Mouse (Mus musculus) midbrain, postnatal 0 days (tissue): Measurements from ENCODE around the gene Gcnt2. TPM values are rescaled to one million over a fixed set of nuclear protein-coding genes. Genes with fewer than 3 reads are reported as not detected.

ENCODE experiments used
- ATAC-seq: fragments of 200-750 bp; cut with Nextera tagmentation; 2 replicates; pipeline ENCODE4 v1.8.0; 2017; ENCODE audit warnings: moderate number of reproducible peaks, mild to moderate bottlenecking, moderate TSS enrichment, moderate library complexity; ENCODE audit not compliant: low FRiP score
- DNase-seq: peaks from one replicate; pipeline ENCODE4 v3.0.0-alpha.2; 2015; ENCODE audit warnings: low spot score
- H3K27ac ChIP-seq: fragments of 300-500 bp; sonication (generic); 2 replicates; pipeline ENCODE4 v1.5.1; 2014; ENCODE audit warnings: low read depth, mild to moderate bottlenecking, low read length, mixed read lengths
- H3K27me3 ChIP-seq: fragments of 300-500 bp; sonication (generic); 2 replicates; pipeline ENCODE4 v1.6.1; 2014; ENCODE audit warnings: low read length, control low read depth, mixed read lengths; ENCODE audit not compliant: insufficient read depth
- H3K36me3 ChIP-seq: fragments of 300-500 bp; sonication (generic); 2 replicates; pipeline ENCODE4 v1.6.1; 2014; ENCODE audit warnings: low read length, control low read depth, mixed read lengths; ENCODE audit not compliant: insufficient read depth
- H3K4me1 ChIP-seq: fragments of 300-500 bp; sonication (generic); 2 replicates; pipeline ENCODE4 v1.6.1; 2014; ENCODE audit warnings: mild to moderate bottlenecking, control low read depth, antibody characterized with exemption, low read length, mixed read lengths; ENCODE audit not compliant: insufficient read depth
- H3K4me2 ChIP-seq: fragments of 300-500 bp; sonication (generic); 2 replicates; pipeline ENCODE4 v1.6.1; 2014; ENCODE audit warnings: low read depth, mild to moderate bottlenecking, low read length, mixed read lengths; ENCODE audit not compliant: poor library complexity, severe bottlenecking
- H3K4me3 ChIP-seq: fragments of 300-500 bp; sonication (generic); 2 replicates; pipeline ENCODE4 v1.5.1; 2014; ENCODE audit warnings: low read depth, mild to moderate bottlenecking, low read length, moderate library complexity
- H3K9ac ChIP-seq: fragments of 300-500 bp; sonication (generic); replicated peaks from 2 replicates; pipeline ENCODE4 v1.6.1; 2014; ENCODE audit warnings: mild to moderate bottlenecking, low read length, moderate library complexity, mixed read lengths; ENCODE audit not compliant: poor library complexity, severe bottlenecking
- H3K9me3 ChIP-seq: fragments of 300-500 bp; sonication (generic); 2 replicates; pipeline ENCODE4 v1.6.1; 2016; ENCODE audit warnings: low read length, control low read depth
- CTCF ChIP-seq: IDR thresholded peaks from 2 replicates; pipeline ENCODE4 v1.5.1; 2016; ENCODE audit warnings: antibody characterized with exemption, mild to moderate bottlenecking
- WGBS: fragments of 180-500 bp; shearing (Covaris S2); extraction: QIAGEN DNeasy Blood & Tissue Kit; methylation state at CpG from one replicate; pipeline ENCODE4 v1.1.7; 2014; 5-methylcytosine and 5-hydroxymethylcytosine counted together
- polyA plus RNA-seq: library from polyadenylated mRNA; unstranded; fragments of >200 nt; fragmentation: Nextera tagmentation; extraction: Ambion mirVana; gene quantifications from 2 replicates; pipeline ENCODE4 v1.2.1, GENCODE M21; 2015
- total RNA-seq: library from RNA; depleted of rRNA; stranded (reverse); fragments of >200 nt; gene quantifications from 2 replicates; pipeline ENCODE4 v1.2.3, GENCODE M21; 2014

Gene Gcnt2
- total and polyA plus RNA-seq, 2 experiments from 2014 or later, result 2.4 to 10.2 TPM

DNA sequence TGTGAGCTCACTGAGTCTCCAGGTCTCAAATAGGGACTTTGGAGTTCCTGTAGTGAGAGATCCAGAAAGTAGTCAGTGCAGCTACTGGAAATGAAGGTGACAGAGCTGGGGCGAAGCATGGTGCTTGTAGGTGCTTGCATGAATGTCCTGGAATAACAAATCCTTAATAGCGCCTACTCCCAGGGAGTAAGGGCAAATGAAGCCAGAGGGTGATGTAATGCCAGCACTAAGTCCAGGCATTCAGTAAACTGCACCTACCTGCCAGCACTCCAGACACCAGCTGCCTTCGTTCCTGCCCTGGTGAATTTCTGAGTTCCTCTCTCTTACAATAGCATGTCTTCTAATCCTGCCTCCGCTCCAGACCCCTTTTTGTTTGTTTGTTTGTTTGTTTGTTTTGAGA is 39.1 kb downstream of the Gcnt2 start:
- Histone ChIP-seq H3K4me1 (no peaks in the 10 kb centered on the region), H3K9me3 (no peaks in the 10 kb centered on the region), H3K36me3 (no peaks in the 10 kb centered on the region), H3K4me3 (no peak overlapping the region), H3K9ac (no peak overlapping the region), H3K27me3 (no peaks in the 10 kb centered on the region), H3K4me2 (no peak overlapping the region), H3K27ac (no peak overlapping the region)
- 92% methylated on average over 4 of the region's 4 CpGs for WGBS
- no peak for TF ChIP-seq CTCF
- DNase-seq (no peak), ATAC-seq (no peak)

DNA sequence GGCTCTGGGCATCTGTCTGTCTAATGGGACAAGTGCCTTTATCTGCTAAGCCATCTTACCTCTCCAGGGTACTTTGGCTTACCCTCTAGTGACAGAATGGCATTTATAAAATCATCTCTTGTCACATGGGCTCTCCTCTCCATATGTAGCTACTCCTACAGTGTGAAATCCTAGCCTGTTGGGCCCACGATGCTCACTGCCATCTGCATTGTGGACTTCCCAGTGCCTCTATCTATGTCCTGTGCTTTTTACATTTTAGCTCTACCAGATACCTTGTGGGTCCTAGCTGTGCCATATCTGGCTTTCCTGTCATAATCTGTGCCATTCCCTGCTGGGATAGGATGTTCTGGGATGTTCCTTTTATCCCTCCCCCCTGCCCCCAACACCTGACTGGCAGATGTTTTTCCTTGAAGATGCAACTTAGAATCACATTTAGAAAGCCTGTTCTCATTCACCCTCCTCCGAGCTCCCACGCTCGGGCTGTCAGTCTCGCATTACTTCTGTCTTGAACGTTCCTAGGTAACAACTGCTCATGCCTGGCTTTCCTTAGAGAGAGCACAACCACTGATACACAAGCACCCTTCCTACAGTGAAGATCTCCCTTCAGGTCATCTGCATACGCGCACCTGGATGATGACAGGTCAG is 39.9 kb downstream of the Gcnt2 start:
- Histone ChIP-seq H3K27ac (no peak overlapping the region), H3K4me1 (no peaks in the 10 kb centered on the region), H3K9ac (no peak overlapping the region), H3K36me3 (no peaks in the 10 kb centered on the region), H3K4me3 (no peak overlapping the region), H3K9me3 (no peaks in the 10 kb centered on the region), H3K27me3 (no peaks in the 10 kb centered on the region), H3K4me2 (no peak overlapping the region)
- DNase-seq (no peak), ATAC-seq (no peak)
- 85% methylated on average over 8 of the region's 8 CpGs for WGBS
- TF ChIP-seq CTCF, result no peak

DNA sequence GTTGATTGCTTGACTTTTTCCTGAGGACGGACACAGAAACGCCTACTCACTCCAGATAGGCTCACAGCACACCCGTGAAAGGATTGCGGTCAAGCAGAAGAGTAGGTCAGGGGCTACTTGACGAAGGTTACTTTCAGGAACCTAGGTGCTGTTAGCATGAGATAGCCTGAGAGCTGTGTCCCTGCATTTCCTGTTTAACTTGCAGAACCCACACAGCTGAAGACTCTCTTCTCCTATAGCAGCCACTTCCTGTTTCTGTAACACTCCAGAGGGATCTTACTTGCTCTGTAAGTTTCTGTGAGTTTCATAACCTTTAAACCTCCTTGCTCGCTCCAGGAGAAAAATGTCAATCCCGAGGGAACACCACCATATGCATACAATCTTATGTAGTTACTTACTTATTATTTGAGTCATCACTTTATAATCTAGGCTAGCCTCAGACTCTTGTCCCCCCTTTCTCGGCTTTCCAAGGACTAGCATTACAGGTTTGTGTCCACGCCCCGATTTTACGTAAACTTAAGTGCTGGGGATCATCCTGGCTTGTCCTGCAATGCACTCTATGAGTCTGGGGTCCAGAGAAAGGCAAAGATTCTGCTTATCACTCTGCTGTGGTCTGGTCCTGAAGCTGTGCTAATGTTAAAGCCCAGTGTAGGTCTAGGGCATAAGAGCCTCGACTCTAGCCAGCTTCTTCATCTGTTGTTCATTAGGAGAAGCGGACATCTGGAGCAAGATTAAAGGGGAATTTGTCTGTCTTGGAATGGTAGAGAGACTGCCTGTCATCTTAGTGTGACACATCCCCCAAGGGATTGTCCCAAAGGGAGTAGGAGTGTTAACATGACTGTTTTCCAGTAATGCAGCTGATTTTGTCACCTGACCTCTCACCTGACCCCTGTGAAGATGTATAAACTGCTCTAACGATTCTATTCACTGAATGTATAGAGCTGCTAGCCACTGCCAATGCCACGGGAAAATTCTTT is 40.7 kb downstream of the Gcnt2 start:
- Histone ChIP-seq H3K4me1 (no peaks in the 10 kb centered on the region), H3K9ac (no peak overlapping the region), H3K4me3 (no peak overlapping the region), H3K4me2 (no peak overlapping the region), H3K27me3 (no peaks in the 10 kb centered on the region), H3K36me3 (no peaks in the 10 kb centered on the region), H3K9me3 (no peaks in the 10 kb centered on the region), H3K27ac (no peak overlapping the region)
- 82% methylated on average over 15 of the region's 15 CpGs for WGBS
- ATAC-seq (no peak), DNase-seq (no peak)
- TF ChIP-seq CTCF, result no peak

DNA sequence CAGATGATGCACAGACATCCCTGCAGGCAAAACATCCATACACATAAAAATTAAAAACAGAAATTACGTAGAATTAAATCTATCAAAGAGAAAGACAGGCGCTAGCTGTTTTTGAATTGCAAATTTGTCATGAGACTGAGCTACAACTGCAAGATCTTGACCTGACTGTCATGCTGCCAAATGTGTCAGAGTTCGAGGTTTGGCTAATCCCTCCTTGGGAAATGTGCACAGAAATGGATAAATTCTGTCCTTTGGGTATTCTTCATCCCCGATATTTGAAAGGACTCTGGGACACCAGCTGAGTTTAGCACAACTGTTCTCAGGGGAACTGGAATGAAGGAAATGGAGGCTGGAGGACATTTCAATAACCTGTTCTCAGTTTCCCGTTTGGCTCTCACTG is 41.7 kb downstream of the Gcnt2 start:
- no peaks in the 10 kb centered on the region for H3K27me3 ChIP-seq
- no peak for TF ChIP-seq CTCF
- no peak overlapping the region for H3K9ac ChIP-seq
- no peak overlapping the region for H3K4me2 ChIP-seq
- no peaks in the 10 kb centered on the region for H3K4me1 ChIP-seq
- WGBS, result 54% methylated on average over 5 of the region's 5 CpGs
- no peaks in the 10 kb centered on the region for H3K36me3 ChIP-seq
- no peaks in the 10 kb centered on the region for H3K9me3 ChIP-seq
- DNase-seq (no peak), ATAC-seq (no peak)
- no peak overlapping the region for H3K4me3 ChIP-seq
- no peak overlapping the region for H3K27ac ChIP-seq

- H3K9ac ChIP-seq, result no peak overlapping the region
- H3K27me3 ChIP-seq, result no peaks in the 10 kb centered on the region
- H3K4me2 ChIP-seq, result no peak overlapping the region
- H3K27ac ChIP-seq, result no peak overlapping the region
- no peaks in the 10 kb centered on the region for H3K36me3 ChIP-seq
- TF ChIP-seq CTCF, result no peak
- no peaks in the 10 kb centered on the region for H3K4me1 ChIP-seq
- no peaks in the 10 kb centered on the region for H3K9me3 ChIP-seq
- H3K4me3 ChIP-seq, result no peak overlapping the region
- DNase-seq, result no peak
- ATAC-seq, result no peak
- WGBS, result 79% methylated on average over 12 of the region's 12 CpGs
Measured at GRCm38 (mm10) chr13:40901831-40902459, 42.4 kb downstream of the Gcnt2 start.

DNA sequence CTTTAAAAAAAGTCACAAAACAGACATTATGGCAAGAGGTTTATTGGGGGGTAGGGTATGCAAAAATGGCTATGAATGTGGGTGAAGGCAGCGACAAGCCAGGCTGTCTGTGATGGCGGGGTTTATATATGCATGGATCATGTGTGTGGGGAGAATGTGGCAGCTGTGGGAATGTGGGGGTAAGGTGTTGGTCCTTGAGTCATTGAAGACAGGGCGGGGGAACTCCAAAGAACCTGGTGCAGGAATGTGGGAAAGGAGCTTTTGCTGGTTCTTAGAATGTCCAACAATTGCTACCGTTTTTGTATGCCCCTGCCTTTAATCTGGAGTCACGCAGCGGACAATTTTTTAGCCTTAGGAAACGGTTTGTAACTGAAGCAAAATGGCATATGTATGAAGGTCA is 44.5 kb downstream of the Gcnt2 start:
- Histone ChIP-seq H3K4me3 (no peak overlapping the region), H3K4me2 (no peak overlapping the region), H3K36me3 (no peaks in the 10 kb centered on the region), H3K4me1 (no peaks in the 10 kb centered on the region), H3K9me3 (no peaks in the 10 kb centered on the region), H3K27ac (no peak overlapping the region), H3K9ac (no peak overlapping the region), H3K27me3 (no peaks in the 10 kb centered on the region)
- DNase-seq (no peak), ATAC-seq (no peak)
- WGBS, result 96% methylated on average over 7 of the region's 7 CpGs
- no peak for TF ChIP-seq CTCF
